Mouse (Mus musculus) CH12.LX (cell line): Measurements from ENCODE around the gene Ptgs1.

Source experiments
- BHLHE40 ChIP-seq: IDR thresholded peaks from 2 replicates; pipeline ENCODE4 v1.6.1; 2011; ENCODE audit warnings: mild to moderate bottlenecking, low read depth, low read length, improper control_type of control experiment
- CTCF ChIP-seq, 2 experiments: IDR thresholded peaks in 1 of 2; conservative IDR thresholded peaks in 1 of 2; 2 replicates each; pipeline ENCODE4 v1.5.1; 2011 to 2012; ENCODE audit warnings: low read depth in 2 of 2, low read length in 2 of 2, improper control_type of control experiment in 1 of 2, inconsistent platforms in 1 of 2, mild to moderate bottlenecking in 1 of 2, moderate library complexity in 1 of 2
- USF1 ChIP-seq: IDR thresholded peaks from 2 replicates; pipeline ENCODE4 v1.6.1; 2014; ENCODE audit warnings: low read depth, mild to moderate bottlenecking, inconsistent platforms, low read length, improper control_type of control experiment
- ZC3H11A ChIP-seq: IDR thresholded peaks from 2 replicates; pipeline ENCODE4 v1.6.1; 2012; ENCODE audit warnings: low read depth, mild to moderate bottlenecking, inconsistent platforms, low read length, improper control_type of control experiment

DNA sequence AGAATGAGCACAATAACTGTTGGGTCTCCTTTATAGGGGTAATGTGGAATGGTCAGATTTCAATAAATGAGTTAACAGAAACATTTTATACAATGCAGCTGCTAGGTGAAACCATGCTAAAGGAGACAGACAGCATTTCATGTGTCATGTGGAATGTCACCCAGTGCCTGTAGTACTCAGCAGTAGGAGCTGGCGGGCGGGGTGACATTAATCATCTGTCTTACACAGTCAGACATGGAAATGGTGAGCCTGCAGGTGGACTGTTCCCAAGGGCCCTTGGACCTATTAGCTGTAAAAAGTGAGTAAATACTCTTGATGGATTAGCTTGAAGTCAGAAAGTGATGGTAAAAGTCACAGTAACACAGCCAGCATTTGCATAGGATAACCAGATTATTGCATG is 46.0 kb upstream of the Ptgs1 start:
- no peak for TF ChIP-seq BHLHE40
- no peak for TF ChIP-seq USF1
- TF ChIP-seq CTCF (conservative IDR thresholded peaks at IDR 0.05 in 1 of 2, IDR thresholded peaks at IDR 0.05 in 1 of 2; ENCODE audit: low read depth in 2 of 2, low read length in 2 of 2) = no peak
- no peak for TF ChIP-seq ZC3H11A
